Mouse (Mus musculus) kidney, embryonic 16.5 days (tissue): ENCODE data around the gene 2510002D24Rik. TPM values are rescaled to one million over a fixed set of nuclear protein-coding genes. Genes with fewer than 3 reads are reported as not detected.

Experiments used
- ATAC-seq: fragments of 200-750 bp; cut with Nextera tagmentation; 2 replicates; pipeline ENCODE4 v1.8.0; 2017; ENCODE audit warnings: moderate TSS enrichment; ENCODE audit not compliant: low FRiP score, low TSS enrichment
- H3K27ac ChIP-seq: fragments of 300-500 bp; sonication (generic); 2 replicates; pipeline ENCODE4 v1.5.1; 2014; ENCODE audit warnings: low read length
- H3K27me3 ChIP-seq: fragments of 300-500 bp; sonication (generic); 2 replicates; pipeline ENCODE4 v1.6.1; 2014; ENCODE audit warnings: low read length, control low read depth, mixed read lengths; ENCODE audit not compliant: insufficient read depth
- H3K36me3 ChIP-seq: fragments of 300-500 bp; sonication (generic); 2 replicates; pipeline ENCODE4 v1.6.1; 2014; ENCODE audit warnings: low read length, control low read depth, mixed read lengths; ENCODE audit not compliant: insufficient read depth
- H3K4me1 ChIP-seq: fragments of 300-500 bp; sonication (generic); 2 replicates; pipeline ENCODE4 v1.6.1; 2014; ENCODE audit warnings: low read length, control low read depth, mixed read lengths; ENCODE audit not compliant: insufficient read depth
- H3K4me2 ChIP-seq: fragments of 300-500 bp; sonication (generic); replicated peaks from 2 replicates; pipeline ENCODE4 v1.6.1; 2014; ENCODE audit warnings: low read depth, low read length
- H3K4me3 ChIP-seq: fragments of 300-500 bp; sonication (generic); 2 replicates; pipeline ENCODE4 v1.5.1; 2014; ENCODE audit warnings: mild to moderate bottlenecking, low read length
- H3K9ac ChIP-seq: fragments of 300-500 bp; sonication (generic); replicated peaks from 2 replicates; pipeline ENCODE4 v1.6.1; 2014; ENCODE audit warnings: low read length
- H3K9me3 ChIP-seq: fragments of 300-500 bp; sonication (generic); 2 replicates; pipeline ENCODE4 v1.6.1; 2016; ENCODE audit warnings: low read length, control low read depth
- WGBS: fragments of 180-500 bp; shearing (Covaris S2); extraction: QIAGEN DNeasy Blood & Tissue Kit; methylation state at CpG from one replicate; pipeline ENCODE4 v1.1.7; 2014; 5-methylcytosine and 5-hydroxymethylcytosine counted together
- polyA plus RNA-seq: library from polyadenylated mRNA; unstranded; fragments of >200 nt; fragmentation: Nextera tagmentation; extraction: Ambion mirVana; gene quantifications from 2 replicates; pipeline ENCODE4 v1.2.1, GENCODE M21; 2015

The 2510002D24Rik gene
- 50.5 and 51.9 TPM in 2 replicates for polyA plus RNA-seq

DNA sequence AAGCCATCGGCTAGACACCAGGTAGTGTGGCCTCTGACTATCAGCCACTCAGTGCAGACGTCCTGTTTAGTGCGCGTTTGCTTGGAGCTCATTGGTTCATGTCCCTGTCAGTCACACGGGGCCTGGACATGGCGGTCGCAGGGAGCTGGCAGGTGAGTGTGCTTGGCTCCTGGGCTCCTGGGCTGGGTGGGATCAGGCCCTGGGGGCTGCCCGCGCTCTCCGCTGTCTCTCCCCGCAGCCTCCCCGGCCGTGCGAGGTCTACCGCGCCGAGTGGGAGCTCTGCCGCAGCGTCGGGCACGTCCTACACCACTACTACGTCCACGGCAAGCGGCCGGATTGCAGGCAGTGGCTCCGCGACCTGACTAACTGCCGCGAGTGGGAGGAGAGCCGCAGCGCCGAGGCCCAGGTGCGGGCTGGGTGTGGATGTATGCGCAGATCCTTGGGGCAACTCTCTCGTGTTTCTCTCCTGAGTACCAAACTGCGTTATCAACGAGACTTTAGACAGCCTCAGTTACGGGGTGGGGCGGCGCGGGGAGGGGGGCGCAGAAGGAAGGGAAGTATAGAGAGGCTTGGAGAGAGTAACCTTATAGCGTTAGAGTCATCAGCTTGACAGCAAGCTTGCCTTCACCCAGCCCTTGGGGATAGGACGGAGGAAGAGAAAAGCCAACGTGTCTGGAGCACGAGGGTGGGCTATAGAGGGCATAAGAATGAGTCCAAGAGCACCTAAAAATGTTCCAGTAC is at the start of gene 2510002D24Rik, which contains the start of gene Gm28539:
2510002D24Rik (plus strand) TSS at position 111 of the 741 bp plus-strand sequence.
Gm28539 (plus strand) TSS at position 117 of the 741 bp plus-strand sequence.
- peaks cover 38% of the 10 kb centered on the region for H3K36me3 ChIP-seq
- H3K4me1 ChIP-seq: 0 out of 2 replicates have a peak, but pooled peaks cover 4% of the 10 kb centered on the region
- peak within 1 kb of the TSS; percentile 74 for H3K4me2 ChIP-seq
- H3K4me3 ChIP-seq: peak within 1 kb of the TSS; percentile 84
- under 1% methylated on average over 46 of the region's 46 CpGs for WGBS
- H3K27me3 ChIP-seq: no peaks in the 10 kb centered on the region
- no peaks in the 10 kb centered on the region for H3K9me3 ChIP-seq
- H3K9ac ChIP-seq: peak within 1 kb of the TSS; percentile 87
- peak; percentile 98 for ATAC-seq
- peak within 1 kb of the TSS; percentile 59 for H3K27ac ChIP-seq

DNA sequence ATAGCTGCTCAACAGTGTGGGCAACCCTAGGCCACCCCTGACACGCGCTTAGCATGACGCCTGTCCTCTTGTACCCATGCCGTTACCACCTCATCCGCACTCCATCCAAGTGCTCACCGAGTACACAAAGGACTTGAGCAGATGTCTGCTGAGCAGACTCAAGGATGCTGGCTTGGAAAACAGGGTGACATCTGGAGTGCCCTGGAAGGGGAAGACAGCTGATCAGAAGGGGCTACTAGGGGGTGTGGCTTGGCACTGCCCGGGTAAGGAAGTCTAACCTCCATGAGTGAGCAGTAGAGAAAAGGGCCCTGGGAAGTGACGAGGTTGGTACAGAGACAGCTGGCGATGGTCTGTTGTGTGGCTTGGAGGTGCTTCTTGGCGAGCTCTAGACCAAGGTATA is 49.7 kb upstream of the 2510002D24Rik start:
- no peak for ATAC-seq
- Histone ChIP-seq H3K4me2 (no peak overlapping the region), H3K27ac (no peak overlapping the region), H3K4me1 (peaks cover 5% of the 10 kb centered on the region; the same call in 1 of the 2 replicates), H3K4me3 (no peak overlapping the region), H3K9me3 (no peaks in the 10 kb centered on the region), H3K9ac (no peak overlapping the region), H3K27me3 (no peaks in the 10 kb centered on the region), H3K36me3 (peaks cover 64% of the 10 kb centered on the region)
- 94% methylated on average over 10 of the region's 10 CpGs for WGBS

DNA sequence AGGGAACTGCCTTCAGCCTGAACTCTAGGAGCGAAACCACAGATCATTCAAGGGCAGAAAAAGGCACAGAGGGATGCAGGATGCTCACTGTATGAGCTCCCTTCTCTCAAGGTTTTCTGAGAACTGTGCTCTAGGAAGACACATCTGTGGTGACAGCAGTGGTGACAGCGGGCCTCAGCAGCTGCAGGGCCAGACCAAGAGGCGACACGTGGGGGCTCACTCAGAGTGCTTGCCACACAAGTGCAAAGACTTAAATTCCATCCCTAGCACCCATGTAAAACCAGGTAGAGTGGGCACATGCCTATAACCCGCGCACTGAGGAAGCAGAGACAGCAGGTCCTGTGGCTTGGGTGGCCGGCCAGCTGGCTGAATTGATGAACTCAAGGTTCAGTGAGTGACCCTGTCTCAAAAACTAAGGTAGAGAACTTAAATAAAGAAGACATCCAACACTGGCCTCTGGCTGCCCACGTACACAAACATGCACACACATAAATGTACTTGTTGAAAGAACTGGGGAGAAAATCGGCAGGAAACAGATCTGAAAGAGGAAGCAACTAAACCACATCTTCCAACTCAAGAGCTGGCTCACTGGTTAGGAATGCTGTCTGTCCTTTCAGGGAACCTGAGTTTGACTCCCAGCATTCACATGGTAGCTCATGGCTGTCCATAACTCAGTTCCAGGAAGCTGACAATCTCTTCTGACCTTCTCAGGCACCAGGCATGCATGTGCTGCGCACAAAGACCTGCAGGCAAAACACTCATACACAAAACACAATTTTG is 47.6 kb upstream of the 2510002D24Rik start:
- ATAC-seq: no peak
- H3K36me3 ChIP-seq: peaks cover 57% of the 10 kb centered on the region
- no peak overlapping the region for H3K9ac ChIP-seq
- H3K27me3 ChIP-seq: no peaks in the 10 kb centered on the region
- 0 out of 2 replicates have a peak overlapping the region, but pooled peaks have one; percentile 10 for H3K27ac ChIP-seq
- H3K4me3 ChIP-seq: no peak overlapping the region
- H3K9me3 ChIP-seq: no peaks in the 10 kb centered on the region
- no peak overlapping the region for H3K4me2 ChIP-seq
- 78% methylated on average over 10 of the region's 10 CpGs for WGBS
- no peaks in the 10 kb centered on the region for H3K4me1 ChIP-seq

DNA sequence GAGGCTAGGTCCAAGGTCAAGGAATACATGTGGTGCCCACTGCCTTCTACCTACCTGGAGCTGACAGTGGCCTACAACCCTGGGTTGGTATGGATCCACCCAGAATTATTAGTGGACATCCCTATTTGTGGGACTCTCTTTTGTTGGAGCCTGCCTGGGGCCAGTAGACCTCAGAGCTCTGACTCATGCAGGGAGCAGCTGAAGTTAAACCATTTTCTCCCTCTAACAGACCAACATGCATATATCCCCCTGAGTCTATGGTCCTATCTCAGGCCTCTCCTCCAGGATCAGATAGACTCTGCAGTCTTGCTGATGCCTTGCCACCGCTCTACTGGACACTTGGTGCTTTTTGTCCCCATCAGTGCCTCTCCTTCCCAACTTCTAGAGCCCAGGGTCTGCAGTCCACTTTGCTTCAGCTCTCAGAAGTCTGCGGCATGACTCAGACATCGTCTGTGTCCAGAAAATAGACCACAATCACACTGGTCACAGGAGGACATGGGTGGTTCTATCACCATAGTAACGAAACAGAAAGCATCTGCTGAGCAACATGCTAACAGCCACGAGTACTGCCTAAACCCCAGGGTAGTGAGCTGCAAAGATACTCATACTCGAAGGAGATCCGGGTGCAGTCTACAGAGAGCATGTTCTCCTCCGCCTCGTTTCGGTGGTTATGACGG is 41.0 kb upstream of the 2510002D24Rik start:
- H3K27ac ChIP-seq: no peak overlapping the region
- H3K4me2 ChIP-seq: no peak overlapping the region
- peaks cover 67% of the 10 kb centered on the region for H3K36me3 ChIP-seq
- ATAC-seq: no peak
- no peak overlapping the region for H3K9ac ChIP-seq
- WGBS: 92% methylated on average over 11 of the region's 11 CpGs
- no peaks in the 10 kb centered on the region for H3K27me3 ChIP-seq
- H3K4me1 ChIP-seq: no peaks in the 10 kb centered on the region
- H3K9me3 ChIP-seq: no peaks in the 10 kb centered on the region
- H3K4me3 ChIP-seq: no peak overlapping the region

DNA sequence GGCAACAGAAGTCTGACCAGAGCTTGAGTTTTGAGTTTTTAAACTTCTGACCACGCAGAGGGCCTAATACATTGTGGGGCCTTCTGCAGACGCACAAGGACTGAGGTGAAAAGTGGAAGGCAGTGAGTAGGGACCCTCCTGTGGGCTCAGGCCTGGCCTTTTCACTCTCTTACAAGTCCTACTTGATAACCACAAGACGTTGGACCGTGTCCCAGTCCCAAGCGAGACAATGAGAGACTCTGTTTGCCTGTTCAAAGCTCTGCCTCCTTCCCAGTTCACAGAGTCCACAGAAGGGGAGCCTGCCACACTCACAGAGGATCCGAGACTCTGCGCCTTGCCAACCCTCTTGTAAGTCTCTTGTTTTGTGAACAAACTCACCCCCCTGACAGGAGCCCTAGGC is 39.7 kb upstream of the 2510002D24Rik start:
- Histone ChIP-seq H3K4me2 (no peak overlapping the region), H3K4me3 (no peak overlapping the region), H3K27me3 (no peaks in the 10 kb centered on the region), H3K36me3 (peaks cover 69% of the 10 kb centered on the region), H3K27ac (no peak overlapping the region), H3K9me3 (no peaks in the 10 kb centered on the region), H3K9ac (no peak overlapping the region), H3K4me1 (no peaks in the 10 kb centered on the region)
- no peak for ATAC-seq
- 91% methylated on average over 7 of the region's 7 CpGs for WGBS

DNA sequence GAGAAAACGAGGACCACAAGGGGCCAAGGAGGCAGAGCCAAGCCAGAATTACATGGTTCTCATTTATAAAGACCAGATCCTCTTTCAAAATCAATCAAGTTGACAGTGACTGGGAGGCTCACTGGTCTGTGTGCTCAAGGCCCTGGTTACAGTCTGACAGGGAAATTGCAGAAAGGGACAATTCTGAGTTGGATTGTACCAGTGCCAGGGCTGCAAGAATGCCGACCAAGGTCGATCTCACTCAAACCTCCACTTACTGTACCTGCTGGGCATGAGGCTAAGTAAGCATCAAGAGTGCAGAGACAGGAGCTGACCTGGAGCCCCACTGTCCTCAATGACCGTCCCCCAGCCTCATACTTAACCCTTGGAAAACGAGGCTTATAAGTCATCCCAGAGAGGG is 38.2 kb upstream of the 2510002D24Rik start:
- ATAC-seq: no peak
- Histone ChIP-seq H3K36me3 (peaks cover 65% of the 10 kb centered on the region), H3K4me3 (no peak overlapping the region), H3K4me1 (no peaks in the 10 kb centered on the region), H3K9ac (no peak overlapping the region), H3K27ac (no peak overlapping the region), H3K4me2 (no peak overlapping the region), H3K9me3 (no peaks in the 10 kb centered on the region), H3K27me3 (no peaks in the 10 kb centered on the region)
- WGBS: 92% methylated on average over 5 of the region's 5 CpGs

DNA sequence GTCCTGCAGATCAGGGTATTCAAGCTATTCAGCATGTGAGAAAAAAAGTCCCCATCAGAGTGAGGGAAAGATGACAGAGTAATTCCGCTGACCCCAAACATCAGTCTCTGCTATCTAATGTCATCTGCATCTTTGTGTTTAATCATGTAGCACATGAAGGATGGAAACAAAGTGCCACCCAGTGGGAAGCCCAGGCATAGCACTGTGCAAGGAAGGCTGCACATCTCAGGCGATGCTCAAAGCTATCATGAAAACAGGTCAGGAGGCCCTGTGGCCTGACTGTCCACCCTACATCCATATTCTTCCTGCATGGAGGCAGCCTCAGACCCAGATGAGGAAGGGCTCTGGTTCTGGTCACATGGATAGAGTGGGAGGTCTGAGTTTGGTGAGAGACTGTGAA is 37.5 kb upstream of the 2510002D24Rik start:
- Histone ChIP-seq H3K4me1 (no peaks in the 10 kb centered on the region), H3K9me3 (no peaks in the 10 kb centered on the region), H3K4me3 (no peak overlapping the region), H3K27me3 (no peaks in the 10 kb centered on the region), H3K4me2 (no peak overlapping the region), H3K9ac (no peak overlapping the region), H3K27ac (no peak overlapping the region), H3K36me3 (peaks cover 62% of the 10 kb centered on the region)
- 0 out of 2 replicates have a peak, but pooled peaks have one; percentile 23 for ATAC-seq
- 58% methylated on average over 2 of the region's 2 CpGs for WGBS

DNA sequence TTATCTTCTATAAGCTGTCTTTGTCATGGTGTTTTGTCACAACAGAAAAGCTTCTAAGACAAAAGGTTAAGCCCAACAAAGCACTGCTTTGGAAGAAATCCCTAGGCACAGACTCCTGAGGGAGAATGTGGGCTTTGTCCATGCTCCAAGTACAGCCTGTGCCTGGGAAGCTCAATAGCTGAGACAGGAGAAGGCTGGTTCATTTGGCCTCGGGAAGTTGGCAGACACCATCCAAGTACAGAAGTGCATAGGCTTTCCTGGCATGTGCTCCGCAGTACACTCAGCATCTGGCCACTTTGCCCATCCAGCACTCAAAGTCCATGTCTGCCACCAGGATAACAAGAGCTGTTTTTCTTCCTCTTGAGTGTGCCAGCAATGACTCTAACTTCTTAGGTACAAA is 30.6 kb upstream of the 2510002D24Rik start:
- Histone ChIP-seq H3K27me3 (no peaks in the 10 kb centered on the region), H3K9me3 (no peaks in the 10 kb centered on the region), H3K27ac (no peak overlapping the region), H3K36me3 (peaks cover 44% of the 10 kb centered on the region), H3K9ac (no peak overlapping the region), H3K4me3 (no peak overlapping the region), H3K4me2 (no peak overlapping the region), H3K4me1 (peaks cover 6% of the 10 kb centered on the region; the same call in 1 of the 2 replicates)
- no peak for ATAC-seq
- WGBS: 96% methylated on average over 2 of the region's 2 CpGs

DNA sequence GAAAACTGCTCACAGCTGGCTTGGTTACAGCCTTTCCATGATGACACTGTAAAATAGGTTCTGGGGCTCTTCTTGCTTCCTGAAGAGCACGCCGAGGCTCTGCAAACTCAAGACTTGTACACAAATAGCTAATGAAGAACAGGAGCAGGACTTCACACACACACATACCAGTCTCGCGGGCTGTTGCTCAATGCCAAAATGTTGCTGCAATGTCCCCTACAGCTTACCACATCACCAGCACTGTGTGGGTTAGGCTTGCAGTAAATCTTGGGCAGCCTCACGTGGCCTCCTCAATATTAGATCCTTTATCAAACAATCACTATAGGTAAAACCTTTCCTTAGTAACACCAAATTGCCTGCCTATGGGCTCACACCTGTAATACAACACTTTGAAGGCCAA is 27.4 kb upstream of the 2510002D24Rik start:
- Histone ChIP-seq H3K9ac (no peak overlapping the region), H3K9me3 (no peaks in the 10 kb centered on the region), H3K27me3 (no peaks in the 10 kb centered on the region), H3K36me3 (peaks cover 35% of the 10 kb centered on the region), H3K4me1 (peaks cover 16% of the 10 kb centered on the region), H3K4me3 (no peak overlapping the region), H3K4me2 (no peak overlapping the region), H3K27ac (no peak overlapping the region)
- 93% methylated on average over 5 of the region's 5 CpGs for WGBS
- no peak for ATAC-seq
